ENCODE assay signal across 20 mouse cellular contexts in genomic region chr7:124667180-124667968, GRCm38 (mm10).
A peak's percentile ranks its signal among the peaks of the same experiment; 100 is the strongest.
DNase-seq lines count a peak whose midpoint lies in the region; ATAC-seq lines count a peak whose summit lies in the region.
"Had no signal": no experiment of that assay in that cellular context is flagged by ENCODE, and none has a peak within 500 bp of the region (broad histone marks: within the 10 kb centered on the region; RNA-seq: fewer than 3 reads in every experiment).

No protein-coding gene starts in this region.

- peak; percentile 91 for ATAC-seq in forebrain, embryonic 11.5 days (replicated peaks; ENCODE audit: low FRiP score)
- ATAC-seq in forebrain, embryonic 15.5 days (replicated peaks): no peak
- ATAC-seq in kidney, embryonic 16.5 days (ENCODE audit: low FRiP score, low TSS enrichment): peak; percentile 74; the same call in 1 of the 2 replicates
- ATAC-seq in neural tube, embryonic 11.5 days (ENCODE audit: insufficient read depth, low FRiP score, low TSS enrichment): peak; percentile 45; the same call in 1 of the 2 replicates
- no peak for ATAC-seq in neural tube, embryonic 15.5 days (ENCODE audit: low FRiP score)
- ATAC-seq: intestine, postnatal 0 days; liver, embryonic 12.5 days had no signal

- DNase-seq in forebrain, embryonic 11.5 days (ENCODE audit: low spot score): no peak
- DNase-seq in kidney, postnatal 25 days: no peak
- no peak for DNase-seq in neural tube, embryonic 11.5 days (ENCODE audit: low spot score)
- no peak for DNase-seq in adrenal gland, adult 18-20 months (ENCODE audit: low spot score in 2 of 2)
- no peak for DNase-seq in cerebellum, adult 18-20 months
- DNase-seq: adrenal gland, postnatal 14 days; cerebellum, adult 9-10 months; gastrocnemius, postnatal 10 days; heart, postnatal 4 days; lung, adult 18-20 months; lung, postnatal 10 days; right cerebral cortex, postnatal 25 days had no signal

- H3K36me3 ChIP-seq in forebrain, embryonic 11.5 days (ENCODE audit: control insufficient read depth, insufficient read depth, low read length): no peaks in the 10 kb centered on the region
- no peaks in the 10 kb centered on the region for H3K36me3 ChIP-seq in forebrain, embryonic 15.5 days
- H3K36me3 ChIP-seq in kidney, embryonic 16.5 days (ENCODE audit: insufficient read depth, low read length): no peaks in the 10 kb centered on the region
- H3K36me3 ChIP-seq in neural tube, embryonic 11.5 days (ENCODE audit: control insufficient read depth, insufficient read depth, low read length): no peaks in the 10 kb centered on the region
- no peaks in the 10 kb centered on the region for H3K36me3 ChIP-seq in neural tube, embryonic 15.5 days
- H3K36me3 ChIP-seq: embryonic facial prominence, embryonic 15.5 days; heart, embryonic 10.5 days; limb, embryonic 13.5 days; liver, embryonic 12.5 days had no signal

- no peak overlapping the region for H3K27ac ChIP-seq in forebrain, embryonic 11.5 days (ENCODE audit: low read depth, low read length)
- H3K27ac ChIP-seq in forebrain, embryonic 15.5 days (replicated peaks): no peak overlapping the region
- H3K27ac ChIP-seq in kidney, embryonic 16.5 days (ENCODE audit: low read length): no peak overlapping the region
- no peak overlapping the region for H3K27ac ChIP-seq in neural tube, embryonic 11.5 days (ENCODE audit: low read depth, low read length)
- H3K27ac ChIP-seq in neural tube, embryonic 15.5 days (replicated peaks): no peak overlapping the region
- H3K27ac ChIP-seq: embryonic facial prominence, embryonic 15.5 days; heart, embryonic 10.5 days; limb, embryonic 13.5 days; liver, embryonic 12.5 days had no signal

- H3K4me1 ChIP-seq in forebrain, embryonic 11.5 days (replicated peaks; ENCODE audit: control insufficient read depth, insufficient read depth, low read length): peaks cover 3% of the 10 kb centered on the region; the same call in 1 of the 2 replicates
- H3K4me1 ChIP-seq in forebrain, embryonic 15.5 days: peaks cover 6% of the 10 kb centered on the region
- H3K4me1 ChIP-seq in kidney, embryonic 16.5 days (ENCODE audit: insufficient read depth, low read length): peaks cover 8% of the 10 kb centered on the region
- no peaks in the 10 kb centered on the region for H3K4me1 ChIP-seq in neural tube, embryonic 11.5 days (ENCODE audit: control insufficient read depth, insufficient read depth, low read length)
- H3K4me1 ChIP-seq in neural tube, embryonic 15.5 days: peaks cover 8% of the 10 kb centered on the region; the same call in 1 of the 2 replicates
- H3K4me1 ChIP-seq: embryonic facial prominence, embryonic 15.5 days; heart, embryonic 10.5 days; liver, embryonic 12.5 days had no signal

- peaks cover 2% of the 10 kb centered on the region; the same call in 1 of the 2 replicates for H3K27me3 ChIP-seq in forebrain, embryonic 11.5 days (ENCODE audit: control insufficient read depth, insufficient read depth, low read length)
- no peaks in the 10 kb centered on the region for H3K27me3 ChIP-seq in forebrain, embryonic 15.5 days
- H3K27me3 ChIP-seq in kidney, embryonic 16.5 days (ENCODE audit: insufficient read depth, low read length): no peaks in the 10 kb centered on the region
- H3K27me3 ChIP-seq in neural tube, embryonic 11.5 days (ENCODE audit: control insufficient read depth, insufficient read depth, low read length): no peaks in the 10 kb centered on the region
- H3K27me3 ChIP-seq in neural tube, embryonic 15.5 days (replicated peaks): no peaks in the 10 kb centered on the region
- H3K27me3 ChIP-seq: embryonic facial prominence, embryonic 15.5 days; liver, embryonic 12.5 days had no signal

- no peak overlapping the region for H3K4me3 ChIP-seq in forebrain, embryonic 11.5 days (ENCODE audit: low read depth, low read length)
- H3K4me3 ChIP-seq in forebrain, embryonic 15.5 days: no peak overlapping the region
- H3K4me3 ChIP-seq in kidney, embryonic 16.5 days (ENCODE audit: low read length): no peak overlapping the region
- H3K4me3 ChIP-seq in neural tube, embryonic 11.5 days (ENCODE audit: low read depth, low read length): no peak overlapping the region
- H3K4me3 ChIP-seq in neural tube, embryonic 15.5 days (replicated peaks): no peak overlapping the region
- H3K4me3 ChIP-seq: embryonic facial prominence, embryonic 15.5 days; heart, embryonic 10.5 days; limb, embryonic 13.5 days; liver, embryonic 12.5 days had no signal

- no peak overlapping the region for H3K9ac ChIP-seq in forebrain, embryonic 11.5 days (ENCODE audit: low read length)
- no peak overlapping the region for H3K9ac ChIP-seq in forebrain, embryonic 15.5 days (replicated peaks)
- H3K9ac ChIP-seq in kidney, embryonic 16.5 days (replicated peaks; ENCODE audit: low read length): no peak overlapping the region
- no peak overlapping the region for H3K9ac ChIP-seq in neural tube, embryonic 11.5 days (ENCODE audit: low read length)
- H3K9ac ChIP-seq in neural tube, embryonic 15.5 days (replicated peaks): no peak overlapping the region
- H3K9ac ChIP-seq: embryonic facial prominence, embryonic 15.5 days; limb, embryonic 13.5 days; liver, embryonic 12.5 days had no signal

- WGBS in forebrain, embryonic 11.5 days: 13% methylated on average over 12 of the region's 12 CpGs
- WGBS in forebrain, embryonic 15.5 days: 12% methylated on average over 12 of the region's 12 CpGs
- 32% methylated on average over 12 of the region's 12 CpGs for WGBS in kidney, embryonic 16.5 days
- 49% methylated on average over 12 of the region's 12 CpGs for WGBS in neural tube, embryonic 11.5 days
- WGBS in neural tube, embryonic 15.5 days: 33% methylated on average over 12 of the region's 12 CpGs

- H3K4me2 ChIP-seq in forebrain, embryonic 11.5 days (ENCODE audit: low read depth, low read length, severe bottlenecking): no peak overlapping the region
- H3K4me2 ChIP-seq in forebrain, embryonic 15.5 days (replicated peaks): no peak overlapping the region
- no peak overlapping the region for H3K4me2 ChIP-seq in kidney, embryonic 16.5 days (replicated peaks; ENCODE audit: low read depth, low read length)
- no peak overlapping the region for H3K4me2 ChIP-seq in neural tube, embryonic 11.5 days (ENCODE audit: low read depth)
- H3K4me2 ChIP-seq in neural tube, embryonic 15.5 days: no peak overlapping the region
- H3K4me2 ChIP-seq: embryonic facial prominence, embryonic 15.5 days; limb, embryonic 13.5 days; liver, embryonic 12.5 days had no signal

- H3K9me3 ChIP-seq in forebrain, embryonic 11.5 days (ENCODE audit: control insufficient read depth, low read length): no peaks in the 10 kb centered on the region
- no peaks in the 10 kb centered on the region for H3K9me3 ChIP-seq in forebrain, embryonic 15.5 days
- H3K9me3 ChIP-seq in kidney, embryonic 16.5 days (ENCODE audit: low read length): no peaks in the 10 kb centered on the region
- no peaks in the 10 kb centered on the region for H3K9me3 ChIP-seq in neural tube, embryonic 11.5 days (ENCODE audit: control insufficient read depth, low read length)
- no peaks in the 10 kb centered on the region for H3K9me3 ChIP-seq in neural tube, embryonic 15.5 days (replicated peaks)
- H3K9me3 ChIP-seq: embryonic facial prominence, embryonic 15.5 days; heart, embryonic 10.5 days; limb, embryonic 13.5 days; liver, embryonic 12.5 days had no signal

Comparison
In these comparisons a context has a peak if more than half of its experiments do, and no peak if none do; other contexts are left out.
1. ATAC-seq: peak in forebrain, embryonic 11.5 days (single experiment), kidney, embryonic 16.5 days (single experiment) and neural tube, embryonic 11.5 days (single experiment); none in forebrain, embryonic 15.5 days (single experiment) and neural tube, embryonic 15.5 days (single experiment).